Mouse (Mus musculus) kidney, adult 2 months (tissue): Measurements from ENCODE around the gene Gm136.

Experiments
- CTCF ChIP-seq: fragments of 200-500 bp; conservative IDR thresholded peaks from 2 replicates; pipeline ENCODE4 v1.5.1; 2011; ENCODE audit warnings: low read depth, mild to moderate bottlenecking, control low read depth, low read length, moderate library complexity, mixed read lengths; ENCODE audit not compliant: insufficient read depth, insufficient read length
- POLR2A ChIP-seq: fragments of 200-500 bp; IDR thresholded peaks from one replicate; pipeline ENCODE4 v1.6.1; 2011; ENCODE audit warnings: low read depth, low read length, control low read depth

GRCm38 (mm10) chr4:34720127-34720895 lies 35.8 kb downstream of the Gm136 start:
- no peak for TF ChIP-seq CTCF
- no peak for TF ChIP-seq POLR2A
